Mouse (Mus musculus) large intestine, adult 2 months (tissue): ENCODE data around the gene Gm2001. TPM values are rescaled to one million over a fixed set of nuclear protein-coding genes. Genes with fewer than 3 reads are reported as not detected.
"Not testable (repeated sequence)": the region's sequence is repeated elsewhere in the genome, so short reads cannot be mapped to it uniquely, and the experiment has no call there.

Experiments
- DNase-seq: peaks from one replicate; pipeline ENCODE4 v3.0.0-alpha.2; 2012; ENCODE audit warnings: low read depth, low spot score
- WGBS: fragments of 180-500 bp; shearing (Covaris S2); methylation state at CpG from one replicate; pipeline ENCODE4 v1.1.7; 2018; 5-methylcytosine and 5-hydroxymethylcytosine counted together
- polyA plus RNA-seq: library from polyadenylated mRNA; depleted of rRNA; stranded (reverse); fragments of >200 nt; gene quantifications from 2 replicates; pipeline ENCODE4 v1.2.3, GENCODE M21; 2012; rRNA removed

The Gm2001 gene
- not detected in 2 replicates for polyA plus RNA-seq

GRCm38 (mm10) chr12:87842239-87842638 lies at the start of gene Gm2001:
Gene Gm2001, minus strand, starts transcription at chr12:87842339.
- DNase-seq: not testable (repeated sequence)
- WGBS: 86% methylated on average over 2 of the region's 2 CpGs

GRCm38 (mm10) chr12:87873772-87874171 lies 31.6 kb upstream of the Gm2001 start, which contains the start of gene Gm2016:
Gene Gm2016, plus strand, starts transcription at chr12:87874072.
- not testable (repeated sequence) for DNase-seq
- WGBS: 69% methylated on average over 5 of the region's 5 CpGs

DNA sequence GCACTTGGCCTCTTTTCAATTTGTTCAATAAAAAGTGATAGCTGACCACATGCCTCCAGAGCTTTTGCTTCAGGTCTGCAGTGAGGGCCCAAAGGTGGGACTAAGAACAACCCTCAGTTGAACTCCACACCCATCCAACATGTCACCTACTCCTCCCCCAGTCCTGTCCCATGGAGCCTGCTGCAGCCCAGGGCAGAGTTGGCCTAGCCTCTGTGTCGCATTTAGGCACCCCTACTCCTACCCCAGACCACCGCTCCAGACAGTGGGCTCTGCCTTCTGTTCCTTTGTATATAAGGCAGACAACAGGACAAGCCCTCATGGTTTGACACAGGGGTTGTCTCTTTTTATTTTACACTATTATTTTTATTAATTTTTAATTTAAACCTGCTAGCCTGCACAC lies 21.9 kb upstream of the Gm2001 start:
- 75% methylated on average over 2 of the region's 2 CpGs for WGBS

GRCm38 (mm10) chr12:87863638-87864037 lies 21.5 kb upstream of the Gm2001 start:
- 92% methylated on average over 10 of the region's 11 CpGs for WGBS
- not testable (repeated sequence) for DNase-seq

More for the DNA sequence above, 21.9 kb upstream of the Gm2001 start:
- DNase-seq: not testable (repeated sequence)

DNA sequence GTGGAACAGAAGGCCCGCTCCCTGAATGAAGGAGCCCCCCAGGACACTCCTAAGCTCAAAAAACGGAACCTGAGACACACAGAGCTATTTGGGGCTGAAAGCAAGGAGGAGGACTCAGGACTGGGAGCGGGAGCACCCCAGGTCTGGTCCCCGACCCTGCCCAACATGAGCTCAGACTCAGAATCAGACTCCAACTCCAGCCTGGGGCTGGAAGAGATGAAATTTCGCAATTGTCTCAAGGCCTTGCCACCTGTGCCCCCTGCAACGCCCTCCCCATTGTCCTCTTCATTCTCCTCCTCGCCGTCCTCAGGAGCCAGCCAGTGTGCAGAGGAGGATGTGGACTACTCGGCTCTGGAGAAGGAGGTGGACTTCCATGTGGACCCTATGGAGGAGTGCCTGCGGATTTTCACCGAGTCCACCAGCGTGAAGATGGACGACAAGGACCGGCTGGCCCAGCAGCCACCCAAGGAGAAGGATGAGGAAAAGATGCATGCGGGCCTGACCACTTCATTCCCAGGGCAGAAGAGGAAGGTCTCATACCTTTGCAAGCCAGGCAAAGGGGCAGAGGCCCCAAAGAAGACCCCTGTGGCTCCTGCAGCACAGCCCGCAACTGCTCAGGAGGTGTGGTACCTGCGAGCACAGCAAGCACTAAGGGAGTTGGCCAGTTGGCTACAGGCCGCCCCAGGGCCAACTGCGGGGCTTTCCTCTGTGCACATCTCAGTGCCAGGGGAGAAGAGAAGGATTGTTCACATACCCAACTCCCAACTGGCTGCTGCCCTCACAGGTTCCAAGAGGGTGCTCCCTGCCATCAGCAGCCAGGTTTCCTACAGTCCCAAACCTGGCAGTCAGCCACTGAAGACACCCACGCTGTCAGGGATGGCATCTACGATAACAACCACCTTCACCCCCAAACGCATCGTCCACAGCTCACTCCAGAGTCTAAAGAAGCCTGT lies 19.9 kb upstream of the Gm2001 start:
- 81% methylated on average over 23 of the region's 23 CpGs for WGBS

DNA sequence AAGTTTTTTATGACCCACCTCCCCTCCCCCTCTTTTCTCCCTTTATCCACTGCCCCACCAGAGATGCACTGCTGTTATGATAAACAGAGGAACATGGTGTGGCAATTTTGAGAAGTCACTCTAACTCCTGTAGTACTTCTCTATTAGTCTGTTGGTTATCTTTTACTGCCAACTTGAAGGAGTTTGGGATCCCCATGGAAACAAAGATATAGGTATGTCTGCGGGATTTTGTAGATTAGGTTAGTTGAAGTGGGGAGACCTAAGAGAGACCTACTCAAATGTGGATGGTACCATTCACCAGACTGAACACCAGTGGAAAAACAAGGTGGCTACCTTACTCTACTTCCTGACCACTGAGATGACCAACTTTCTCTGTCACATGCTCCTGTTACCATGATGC lies 13.9 kb upstream of the Gm2001 start:
- WGBS: 85% methylated on average over 1 of the region's 1 CpGs
- not testable (repeated sequence) for DNase-seq

More for the DNA sequence above, 19.9 kb upstream of the Gm2001 start:
- DNase-seq: not testable (repeated sequence)

DNA sequence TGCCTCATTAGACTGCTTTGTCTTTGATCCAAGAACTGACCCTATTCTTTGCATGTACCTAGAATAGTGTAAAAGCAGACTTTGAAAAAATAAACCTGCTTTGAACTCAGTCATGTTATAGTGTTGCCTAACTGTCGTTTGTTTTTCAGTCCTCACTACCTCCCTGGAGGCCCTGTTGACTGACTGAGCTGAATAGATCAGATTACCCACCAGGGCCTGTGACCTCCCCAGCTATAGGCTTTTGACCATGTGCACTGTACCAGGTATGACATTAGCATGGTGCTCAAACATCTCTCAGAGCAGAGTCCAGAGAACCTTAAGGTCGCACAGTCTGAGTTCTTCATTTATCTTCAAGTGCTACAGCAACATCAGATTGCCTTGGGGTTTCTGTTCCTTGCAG lies 8.5 kb upstream of the Gm2001 start:
- no CpG with 5 or more reads among the region's 2 CpGs for WGBS
- DNase-seq: not testable (repeated sequence)

DNA sequence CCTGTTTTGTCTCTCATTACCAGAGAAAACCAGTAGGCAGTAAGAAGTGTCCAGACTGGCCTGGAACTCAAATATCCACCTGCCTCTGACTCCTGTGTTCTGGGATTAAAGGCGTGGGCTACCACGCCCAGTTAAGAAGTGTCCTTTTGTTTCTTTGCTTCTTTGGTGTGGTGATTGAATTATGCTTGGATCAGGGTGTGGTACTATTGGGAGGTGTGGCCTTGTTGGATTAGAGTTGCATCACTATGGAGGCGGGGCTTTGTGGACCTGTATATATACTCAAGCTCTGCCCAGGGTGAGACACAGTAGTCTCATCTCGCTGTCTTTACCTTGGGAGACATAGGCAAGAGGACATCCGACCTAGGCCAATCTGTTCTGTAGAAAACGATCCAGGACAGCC lies 25.9 kb downstream of the Gm2001 start, which contains the start of gene BB287469:
BB287469 (plus strand) TSS at position 301 of the 400 bp plus-strand sequence.
- DNase-seq: not testable (repeated sequence)
- WGBS: 84% methylated on average over 5 of the region's 6 CpGs

DNA sequence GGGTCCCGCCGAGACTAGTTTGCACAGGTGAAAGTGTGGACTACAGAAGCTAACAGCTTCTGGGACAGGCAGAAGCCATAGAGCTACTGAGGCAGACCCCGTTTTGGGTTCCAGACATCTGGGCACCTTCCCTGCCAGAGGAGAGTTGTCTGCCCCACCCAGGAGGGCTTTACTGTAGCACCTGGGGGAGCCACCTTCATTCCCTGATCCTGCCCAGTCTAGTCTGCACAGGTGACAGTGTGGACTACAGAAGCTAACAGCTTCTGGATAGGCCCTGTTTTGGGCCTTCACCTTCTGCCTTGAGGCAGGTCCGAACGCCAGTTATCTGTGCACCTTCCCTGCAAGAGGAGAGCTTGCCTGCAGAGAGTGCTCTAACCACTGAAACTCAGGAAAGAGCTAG lies 44.2 kb downstream of the Gm2001 start:
- whole genome bisulfite sequencing: 91% methylated on average over 5 of the region's 5 CpGs
- DNase-seq: not testable (repeated sequence)

- 76% methylated on average over 1 of the region's 1 CpGs for WGBS
- DNase-seq: not testable (repeated sequence)
Measured at GRCm38 (mm10) chr12:87795212-87795611, 46.9 kb downstream of the Gm2001 start, which contains the start of gene Gm21936. Gene Gm21936, plus strand, starts transcription at chr12:87795512.

Other genes with a start within 250 kb of the Gm2001 start
- not detected in 2 replicates for gene Oog1, start 239.7 kb downstream of the Gm2001 start, polyA plus RNA-seq
- gene Gm4027, start 223.5 kb downstream of the Gm2001 start, polyA plus RNA-seq: not detected in 2 replicates
- not detected in 2 replicates for gene Gm16381, start 197.7 kb downstream of the Gm2001 start, polyA plus RNA-seq
- not detected in 2 replicates for gene Gm21319, start 66.6 kb downstream of the Gm2001 start, polyA plus RNA-seq
- not detected in 2 replicates for gene Gm21936, start 46.8 kb downstream of the Gm2001 start, polyA plus RNA-seq
- not detected in 2 replicates for gene BB287469, start 25.8 kb downstream of the Gm2001 start, polyA plus RNA-seq
- gene Gm2016, start 31.7 kb upstream of the Gm2001 start, polyA plus RNA-seq: not detected in 2 replicates
- not detected in 2 replicates for gene Gm2022, start 53.0 kb upstream of the Gm2001 start, polyA plus RNA-seq
- gene Gm2035, start 77.5 kb upstream of the Gm2001 start, polyA plus RNA-seq: not detected in 2 replicates
- not detected in 2 replicates for gene Gm2042, start 111.7 kb upstream of the Gm2001 start, polyA plus RNA-seq
- not detected in 2 replicates for gene Gm2075, start 169.5 kb upstream of the Gm2001 start, polyA plus RNA-seq
- not detected in 2 replicates for gene Gm6803, start 176.4 kb upstream of the Gm2001 start, polyA plus RNA-seq
- gene Gm2056, start 184.7 kb upstream of the Gm2001 start, polyA plus RNA-seq: not detected in 2 replicates
- not detected in 2 replicates for gene Gm16368, start 241.4 kb upstream of the Gm2001 start, polyA plus RNA-seq